Mouse (Mus musculus) thymus, adult 2 months (tissue): Measurements from ENCODE around the gene Stat2.

Source experiments
- CTCF ChIP-seq: fragments of 200-500 bp; IDR thresholded peaks from 2 replicates; pipeline ENCODE4 v1.5.1; 2012; ENCODE audit warnings: mild to moderate bottlenecking, control low read depth, low read length, moderate library complexity, borderline replicate concordance; ENCODE audit not compliant: control insufficient read depth, poor library complexity, insufficient read depth; ENCODE audit errors: extremely low read depth
- POLR2A ChIP-seq: fragments of 200-500 bp; IDR thresholded peaks from 2 replicates; pipeline ENCODE4 v1.6.1; 2012; ENCODE audit warnings: mild to moderate bottlenecking, low read length, control low read depth, moderate library complexity; ENCODE audit not compliant: control insufficient read depth, poor library complexity, insufficient read depth; ENCODE audit errors: extremely low read depth

GRCm38 (mm10) chr10:128250565-128250964, 19.8 kb upstream of the Stat2 start:
- TF ChIP-seq POLR2A (no peak), CTCF (no peak)
